Mouse (Mus musculus) bone marrow macrophage, adult 2 months (primary cell): ENCODE data around the gene Lama2. TPM values are rescaled to one million over a fixed set of nuclear protein-coding genes. Genes with fewer than 3 reads are reported as not detected.

Experiments
- H3K27ac ChIP-seq: 2 replicates; pipeline ENCODE4 v1.5.1; 2012; ENCODE audit warnings: low read depth, low read length; ENCODE audit not compliant: insufficient read depth
- H3K4me1 ChIP-seq: 2 replicates; pipeline ENCODE4 v1.6.1; 2012; ENCODE audit warnings: low read length; ENCODE audit not compliant: control insufficient read depth, insufficient read depth
- H3K4me3 ChIP-seq: 2 replicates; pipeline ENCODE4 v1.5.1; 2012; ENCODE audit warnings: mild to moderate bottlenecking, low read length, moderate library complexity; ENCODE audit not compliant: insufficient read depth
- CTCF ChIP-seq: IDR thresholded peaks from 2 replicates; pipeline ENCODE4 v1.5.1; 2012; ENCODE audit warnings: low read depth, mild to moderate bottlenecking, low read length, moderate library complexity
- POLR2A ChIP-seq: IDR thresholded peaks from 2 replicates; pipeline ENCODE4 v1.6.1; 2012; ENCODE audit warnings: mild to moderate bottlenecking, low read depth, low read length, borderline replicate concordance
- polyA plus RNA-seq: library from polyadenylated mRNA; stranded (reverse); fragments of >200 nt; gene quantifications from 2 replicates; pipeline ENCODE4 v1.2.4, GENCODE M21; 2012; ENCODE audit not compliant: missing spikeins, insufficient read depth, insufficient read length

Lama2 gene
- not detected in 2 replicates for polyA plus RNA-seq

DNA sequence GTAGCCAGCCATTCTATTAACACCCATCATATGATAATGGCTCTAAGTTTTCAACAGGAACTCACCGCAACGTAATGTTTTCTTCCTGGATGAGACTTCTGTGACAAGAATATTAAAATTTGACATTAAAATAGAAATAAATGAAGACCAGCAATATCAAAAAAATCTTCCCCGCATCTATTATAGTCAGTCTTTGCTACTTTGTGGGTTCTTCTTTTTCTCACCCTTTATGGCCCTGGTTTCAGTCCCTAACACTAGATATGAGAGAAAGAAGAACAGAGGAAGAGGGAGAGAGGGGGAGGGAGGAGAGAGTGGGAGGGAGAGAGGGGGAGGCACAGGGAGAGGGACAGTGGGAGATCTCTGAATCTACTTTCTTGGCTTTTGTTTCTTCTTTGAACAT lies at the start of gene Lama2:
Gene Lama2 (minus strand): TSS at position 101 of the 400 bp plus-strand sequence.
- no peak within 1 kb of the TSS for H3K27ac ChIP-seq
- no peaks in the 10 kb centered on the region for H3K4me1 ChIP-seq
- no peak within 1 kb of the TSS for H3K4me3 ChIP-seq
- TF ChIP-seq POLR2A = no peak
- TF ChIP-seq CTCF = no peak

DNA sequence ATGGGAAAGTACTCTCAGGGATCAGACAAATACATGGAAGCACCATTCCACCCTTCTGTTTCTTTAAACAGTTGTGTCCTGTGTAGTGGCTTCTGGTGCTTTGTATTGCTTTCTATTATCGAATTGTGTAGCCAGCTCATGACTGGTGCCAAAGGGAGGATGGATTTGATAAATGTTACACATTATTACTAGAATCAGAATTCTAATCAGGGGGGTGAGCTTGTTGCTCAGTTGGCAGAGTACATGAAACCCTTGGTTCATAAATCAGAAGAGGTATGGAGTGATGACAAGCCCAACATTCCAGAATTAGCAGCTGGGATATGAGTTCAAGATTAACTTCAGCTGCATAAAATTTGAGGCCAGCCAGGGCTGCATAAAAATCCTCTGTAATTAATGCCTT lies 44.8 kb upstream of the Lama2 start:
- TF ChIP-seq CTCF = no peak
- no peak for TF ChIP-seq POLR2A
- Histone ChIP-seq H3K4me1 (no peaks in the 10 kb centered on the region), H3K27ac (no peak overlapping the region), H3K4me3 (no peak overlapping the region)

DNA sequence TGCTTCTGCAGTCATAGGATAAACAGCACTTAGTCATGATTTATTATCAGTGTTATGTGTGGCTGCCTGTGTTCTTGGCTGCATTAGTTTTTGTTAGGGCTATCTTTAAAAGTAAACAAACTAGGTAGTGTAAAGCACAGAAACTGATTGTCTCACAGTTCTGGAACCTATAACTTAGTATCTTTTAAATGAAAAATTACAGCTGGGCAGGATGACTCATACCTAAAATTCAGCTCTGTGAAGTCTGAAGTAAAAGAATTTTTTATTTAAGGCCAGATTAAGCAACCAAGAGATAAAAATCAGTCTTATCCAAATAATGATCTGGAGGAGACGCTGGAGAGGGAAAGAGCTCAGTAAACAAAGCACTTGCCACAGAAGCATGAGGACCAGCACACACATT lies 43.8 kb upstream of the Lama2 start:
- Histone ChIP-seq H3K4me1 (no peaks in the 10 kb centered on the region), H3K27ac (no peak overlapping the region), H3K4me3 (no peak overlapping the region)
- TF ChIP-seq CTCF (no peak), POLR2A (no peak)

DNA sequence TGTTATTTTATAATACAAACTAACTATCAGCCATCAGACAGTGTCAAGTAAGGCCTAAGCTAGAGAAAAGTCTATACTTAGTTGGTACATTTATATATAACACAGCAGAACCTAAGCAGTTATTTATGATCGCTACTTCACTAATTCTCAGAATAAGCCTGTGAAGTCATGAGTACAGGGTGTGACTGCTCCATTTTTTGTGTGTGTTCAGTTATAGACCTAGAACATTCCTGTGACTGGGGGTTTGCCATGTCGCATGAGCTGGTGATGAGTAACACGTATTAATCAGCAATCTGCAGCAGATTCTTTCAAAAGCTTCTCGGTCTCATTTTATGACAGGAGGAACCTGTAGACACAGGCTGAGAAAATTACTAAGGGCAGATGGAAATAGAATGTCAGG lies 34.6 kb upstream of the Lama2 start:
- Histone ChIP-seq H3K4me3 (no peak overlapping the region), H3K4me1 (no peaks in the 10 kb centered on the region), H3K27ac (no peak overlapping the region)
- no peak for TF ChIP-seq CTCF
- TF ChIP-seq POLR2A = no peak

DNA sequence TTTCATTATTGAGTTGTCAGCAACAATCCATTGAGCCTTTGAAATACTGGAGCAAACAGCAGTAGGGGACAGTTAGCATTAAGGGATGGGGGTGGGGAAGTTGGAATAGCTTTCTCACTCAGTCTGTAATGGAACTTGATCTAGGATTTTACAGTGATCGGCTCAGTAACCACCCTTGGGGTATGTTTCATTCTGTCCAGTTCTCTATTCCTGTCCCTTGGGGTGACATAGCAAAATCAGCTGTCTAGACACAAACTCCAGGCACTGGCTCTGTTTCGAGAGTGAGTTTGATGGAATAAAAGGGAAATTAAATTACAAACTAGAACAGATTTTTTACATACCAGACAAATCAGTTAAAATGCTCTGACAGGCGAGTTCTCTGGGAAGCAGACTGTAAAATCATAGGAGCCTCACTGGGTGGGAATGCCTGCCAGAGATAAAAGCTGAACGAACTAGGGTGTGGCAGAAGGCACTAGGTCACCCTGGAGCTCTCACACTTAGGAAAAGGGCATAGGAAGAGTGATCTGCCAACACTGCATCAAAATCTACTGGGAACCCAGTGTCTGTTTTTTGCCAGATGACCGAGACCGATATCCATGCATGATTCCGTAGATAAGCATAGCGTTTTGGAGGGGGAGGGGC lies 33.3 kb upstream of the Lama2 start:
- no peak for TF ChIP-seq POLR2A
- no peak for TF ChIP-seq CTCF
- Histone ChIP-seq H3K27ac (no peak overlapping the region), H3K4me1 (no peaks in the 10 kb centered on the region), H3K4me3 (no peak overlapping the region)

DNA sequence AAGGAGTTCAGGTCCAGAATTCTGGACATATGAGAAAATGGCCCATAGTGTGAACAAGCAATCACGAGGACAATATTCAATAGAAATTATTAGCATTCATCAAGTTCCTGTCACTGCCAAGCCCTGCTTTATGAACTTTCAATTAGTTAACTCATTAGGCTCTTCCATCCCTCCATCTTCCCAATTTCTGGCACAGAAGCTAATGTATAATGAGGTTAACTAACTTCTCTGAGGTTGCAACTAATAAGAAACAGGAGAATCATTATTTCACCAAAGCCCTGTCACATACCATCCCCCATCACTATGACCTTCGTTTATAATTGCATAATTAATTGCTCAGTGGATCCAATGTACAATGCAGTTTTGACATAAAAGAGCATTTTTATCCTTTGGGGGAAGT lies 16.2 kb upstream of the Lama2 start:
- Histone ChIP-seq H3K27ac (no peak overlapping the region), H3K4me1 (no peaks in the 10 kb centered on the region), H3K4me3 (no peak overlapping the region)
- TF ChIP-seq CTCF = no peak
- no peak for TF ChIP-seq POLR2A

DNA sequence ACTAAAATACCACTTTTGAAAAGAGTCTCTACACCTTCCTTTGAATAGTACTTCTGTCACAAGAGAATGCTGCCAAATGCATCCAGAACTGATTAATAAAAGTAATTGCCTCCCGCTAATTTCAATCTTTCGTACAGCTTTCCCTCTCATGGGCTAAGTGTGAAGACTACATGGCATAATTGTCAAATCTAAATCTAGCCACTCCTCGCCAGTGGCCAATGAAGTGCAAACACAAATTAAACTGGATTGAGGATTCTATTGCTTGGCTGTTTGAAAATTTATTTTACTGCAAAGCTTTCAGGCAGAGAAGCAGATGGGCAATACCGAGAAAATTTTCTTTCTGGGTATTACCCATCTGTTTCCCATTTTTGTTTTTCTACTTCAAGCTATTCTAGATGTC lies 11.4 kb upstream of the Lama2 start:
- Histone ChIP-seq H3K27ac (no peak overlapping the region), H3K4me3 (no peak overlapping the region), H3K4me1 (no peaks in the 10 kb centered on the region)
- TF ChIP-seq POLR2A (no peak), CTCF (no peak)

GRCm38 (mm10) chr10:27621697-27622449 lies 2.3 kb upstream of the Lama2 start:
- TF ChIP-seq CTCF (no peak), POLR2A (no peak)
- Histone ChIP-seq H3K27ac (no peak overlapping the region), H3K4me3 (no peak overlapping the region), H3K4me1 (no peaks in the 10 kb centered on the region)

DNA sequence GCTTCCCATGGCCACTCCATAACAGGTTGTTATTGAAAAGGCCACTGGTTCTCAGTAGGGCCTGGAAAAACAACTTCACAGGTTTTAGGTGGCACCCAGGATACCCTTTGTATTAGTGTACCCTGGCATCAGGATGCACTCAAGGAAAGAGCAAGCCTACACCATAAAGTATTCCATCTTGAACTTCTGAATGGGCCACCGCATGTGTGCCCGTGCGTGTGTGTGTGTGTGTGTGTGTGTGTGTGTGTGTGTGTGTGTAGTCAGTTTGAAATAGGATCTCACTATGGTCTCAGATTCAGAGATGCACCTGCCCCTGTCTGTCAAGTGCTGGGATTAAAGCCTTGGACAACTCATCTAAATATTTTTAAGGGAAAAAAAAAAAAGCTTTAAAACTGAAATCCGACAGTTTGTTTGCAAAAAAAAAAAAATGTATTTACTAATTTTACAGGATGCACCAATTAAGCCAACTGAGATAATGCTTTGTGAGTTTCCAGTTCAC lies 2.0 kb downstream of the Lama2 start:
- Histone ChIP-seq H3K27ac (no peak overlapping the region), H3K4me3 (no peak overlapping the region), H3K4me1 (no peaks in the 10 kb centered on the region)
- no peak for TF ChIP-seq CTCF
- no peak for TF ChIP-seq POLR2A
